Mouse (Mus musculus): Measurements from ENCODE around the gene Tex28.
"Not testable (repeated sequence)": the region's sequence is repeated elsewhere in the genome, so short reads cannot be mapped to it uniquely, and the experiment has no call there.

The Tex28 gene

DNA sequence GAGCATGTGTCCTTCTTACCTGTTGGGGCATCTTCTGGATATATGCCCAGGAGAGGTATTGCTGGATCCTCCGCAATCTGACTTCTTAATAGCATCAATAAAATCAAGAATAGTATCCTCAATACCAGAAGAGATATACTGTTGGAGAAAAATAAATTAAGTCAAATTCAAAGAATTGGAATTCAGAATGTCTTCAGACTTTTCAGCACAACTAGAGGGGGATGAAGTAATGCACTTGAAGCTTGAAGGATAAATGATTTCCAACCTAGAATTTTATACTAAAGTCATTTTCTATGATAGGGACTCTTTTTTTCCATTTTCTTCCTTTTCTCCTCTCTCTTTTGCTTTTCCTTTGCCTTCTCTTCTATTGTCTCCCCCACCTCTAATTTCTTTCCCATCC lies at the start of gene Tex28:
Gene Tex28 (minus strand): TSS at position 101 of the 400 bp plus-strand sequence.
- no peak for DNase-seq (ENCODE audit: low read depth, low spot score)

DNA sequence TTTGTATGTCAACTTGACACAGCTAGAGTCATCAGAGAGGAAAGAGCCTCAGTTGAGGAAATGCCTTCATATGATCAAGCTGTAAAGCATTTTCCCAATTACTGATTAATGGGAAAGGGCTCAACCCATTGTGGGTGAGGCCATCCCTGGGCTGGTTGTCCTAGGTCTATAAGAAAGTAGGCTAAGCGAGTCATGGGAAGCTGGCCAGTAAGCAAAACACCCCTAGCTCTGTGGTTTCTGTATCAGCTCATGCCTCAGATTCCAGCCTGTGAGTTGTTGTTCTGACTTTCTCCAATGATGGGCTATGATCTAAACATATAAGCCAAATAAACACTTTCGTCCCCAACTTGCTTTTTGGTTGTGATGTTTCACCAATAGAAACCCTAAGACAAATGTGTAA lies 35.9 kb upstream of the Tex28 start:
- DNase-seq (ENCODE audit: low read depth, low spot score): no peak

DNA sequence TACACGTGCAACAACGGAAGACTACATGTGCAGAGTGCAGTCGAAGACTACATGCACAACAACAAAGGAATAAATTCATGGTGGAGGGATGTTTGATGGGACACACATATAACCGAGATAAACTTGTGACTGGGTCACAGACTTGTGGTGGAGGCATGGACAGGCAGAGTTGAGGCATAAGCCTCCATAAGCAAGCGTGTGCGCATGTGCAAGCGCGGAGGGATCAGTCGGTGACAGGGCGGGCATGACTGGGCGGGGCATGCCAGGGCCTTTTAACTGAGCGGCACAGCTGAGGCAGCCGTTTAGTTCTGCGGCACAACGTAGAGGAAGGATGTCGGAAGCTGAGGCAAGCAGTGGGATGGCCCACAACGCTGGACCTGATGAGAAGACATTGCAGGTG lies 9.3 kb upstream of the Tex28 start, which contains the start of gene Tktl1:
Gene Tktl1 (plus strand): TSS at position 301 of the 400 bp plus-strand sequence.
- DNase-seq (ENCODE audit: low read depth, low spot score): no peak

DNA sequence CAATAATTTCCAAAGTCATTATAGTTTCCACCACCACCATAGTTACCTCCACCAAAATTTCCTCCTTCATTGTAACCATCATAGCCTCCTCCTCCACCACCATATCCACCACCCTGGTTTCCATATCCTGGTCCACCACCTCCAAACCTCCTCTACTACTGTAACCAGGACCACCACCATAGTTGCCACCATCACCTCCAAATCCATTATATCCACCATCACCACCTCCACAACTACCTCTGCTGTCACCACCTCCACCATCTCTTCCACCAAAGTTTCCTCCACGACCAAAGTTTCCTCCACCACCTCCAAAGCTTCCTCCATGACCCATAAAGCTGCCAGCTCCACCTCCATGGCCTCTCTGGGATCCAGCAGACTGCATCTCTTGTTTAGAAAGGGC lies 32.4 kb downstream of the Tex28 start, which contains the start of gene Mecp2:
Gene Mecp2 (minus strand): TSS at position 101 of the 400 bp plus-strand sequence.
- DNase-seq (ENCODE audit: low read depth, low spot score): not testable (repeated sequence)

DNA sequence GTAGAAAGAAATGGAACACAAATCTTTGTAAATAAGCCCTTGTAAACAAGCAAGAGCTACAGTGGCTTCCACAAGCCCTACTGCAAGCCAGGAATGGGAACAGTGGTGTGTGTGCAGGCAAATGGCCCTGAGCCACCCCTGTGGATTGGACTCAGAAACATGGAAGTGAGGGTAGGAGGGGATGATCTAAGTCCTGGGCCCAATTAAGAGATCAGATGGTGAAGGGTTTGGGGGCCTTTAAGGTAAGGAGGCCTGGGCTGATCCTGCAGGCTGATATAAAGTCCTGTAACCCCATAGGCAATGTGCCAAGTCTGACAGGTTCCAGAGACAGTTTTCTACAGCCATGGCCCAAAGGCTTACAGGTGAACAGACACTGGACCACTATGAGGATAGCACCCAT lies 40.5 kb downstream of the Tex28 start, which contains the start of gene Opn1mw:
Gene Opn1mw (plus strand): TSS at position 301 of the 400 bp plus-strand sequence.
- no peak for DNase-seq (ENCODE audit: low read depth, low spot score)

DNA sequence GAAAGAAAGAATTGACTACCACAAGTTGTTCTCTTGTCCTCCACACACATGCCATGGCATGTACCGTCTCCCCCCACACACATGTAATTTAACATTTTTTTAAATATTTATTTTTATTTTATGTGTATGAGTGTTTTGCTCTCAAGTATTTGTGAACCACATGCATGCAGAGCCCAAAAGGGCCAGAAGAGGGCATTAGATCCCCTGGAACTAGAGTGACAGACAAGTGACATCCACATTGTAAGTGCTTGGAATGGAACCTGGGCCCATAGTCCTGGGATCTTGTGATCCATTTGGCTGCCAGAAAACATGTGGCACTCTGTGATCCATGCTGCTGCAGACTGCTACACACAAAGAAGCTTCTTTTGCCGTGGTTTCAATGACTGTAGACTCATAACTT lies 42.7 kb downstream of the Tex28 start:
- peak; percentile 37 for DNase-seq (ENCODE audit: low read depth, low spot score)

DNA sequence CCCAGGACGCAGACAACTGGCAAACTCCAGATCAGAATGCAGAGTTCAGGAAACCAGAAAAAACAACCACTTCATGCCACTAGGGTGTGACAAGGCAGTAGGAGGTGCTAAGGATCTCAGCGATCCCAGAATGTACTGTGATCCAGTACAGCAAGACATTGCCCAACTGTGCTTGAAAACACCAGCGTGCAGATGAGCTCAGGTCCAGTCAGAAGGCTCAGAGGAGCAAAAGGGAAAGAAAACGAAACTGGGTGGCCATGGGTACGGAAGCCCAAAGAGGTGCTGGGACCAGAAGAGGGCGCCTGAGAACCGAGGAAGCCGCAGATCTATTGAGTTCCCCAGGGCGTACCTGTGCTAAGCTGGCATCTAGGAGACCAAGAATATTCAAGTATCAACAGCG lies 52.1 kb downstream of the Tex28 start:
- DNase-seq (ENCODE audit: low read depth, low spot score): peak; percentile 71

DNA sequence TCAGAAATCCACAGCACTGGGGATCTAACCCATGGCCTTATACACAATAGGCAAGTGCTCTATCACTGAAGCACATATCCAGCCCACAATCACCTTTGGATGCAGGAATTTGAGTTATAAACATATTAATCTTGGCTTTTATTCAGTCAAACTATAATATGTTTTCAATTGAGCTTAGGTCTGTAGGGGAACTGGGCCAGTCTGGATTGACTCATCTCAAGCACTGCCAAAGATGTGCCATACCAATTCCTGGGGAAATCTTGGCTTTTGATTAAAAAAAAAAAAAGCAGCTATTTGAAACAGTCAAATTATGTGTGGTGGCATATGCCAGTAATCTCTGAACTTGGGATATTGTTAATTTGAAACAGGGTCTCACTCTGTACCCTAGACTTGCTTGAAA lies 53.6 kb downstream of the Tex28 start:
- DNase-seq (ENCODE audit: low read depth, low spot score): no peak

DNA sequence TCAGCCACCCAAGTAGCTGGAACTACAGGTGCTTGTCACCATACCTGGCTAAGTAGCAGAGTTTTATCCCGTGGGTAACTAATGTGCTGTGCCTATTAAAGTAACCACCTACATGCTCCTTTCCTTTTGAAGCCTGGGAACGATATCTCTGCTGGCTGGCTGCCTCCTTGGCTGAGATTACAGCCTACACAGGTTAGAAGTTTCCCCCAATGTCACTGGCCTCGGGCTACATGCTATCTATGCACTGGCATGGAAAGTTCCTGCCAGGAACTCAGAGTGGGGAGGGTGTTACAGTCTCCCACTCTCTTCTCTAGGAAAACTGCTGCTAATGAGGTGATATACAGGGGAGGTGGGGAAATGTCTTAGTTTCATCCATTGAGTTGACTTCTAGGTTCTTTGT lies 58.9 kb downstream of the Tex28 start:
- no peak for DNase-seq (ENCODE audit: low read depth, low spot score)

DNA sequence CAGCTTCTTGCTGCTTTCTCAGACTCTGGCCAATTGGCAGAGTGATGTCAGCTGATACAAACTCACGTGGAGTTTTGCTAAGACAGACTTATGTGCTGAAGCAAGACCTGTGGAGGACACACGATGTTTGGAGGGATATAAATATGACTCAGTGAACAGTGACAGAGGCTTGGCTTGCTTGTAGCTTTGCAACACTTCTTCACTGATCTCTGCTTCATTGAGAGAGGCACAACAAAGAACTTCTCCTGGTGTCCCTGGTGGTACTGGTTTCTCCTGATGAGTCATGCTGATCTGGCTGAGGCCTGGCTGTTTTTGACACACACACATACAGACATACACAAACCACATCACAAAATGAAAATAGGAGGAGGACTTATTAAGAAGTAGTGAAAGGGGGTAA lies 61.7 kb downstream of the Tex28 start:
- no peak for DNase-seq (ENCODE audit: low read depth, low spot score)

DNA sequence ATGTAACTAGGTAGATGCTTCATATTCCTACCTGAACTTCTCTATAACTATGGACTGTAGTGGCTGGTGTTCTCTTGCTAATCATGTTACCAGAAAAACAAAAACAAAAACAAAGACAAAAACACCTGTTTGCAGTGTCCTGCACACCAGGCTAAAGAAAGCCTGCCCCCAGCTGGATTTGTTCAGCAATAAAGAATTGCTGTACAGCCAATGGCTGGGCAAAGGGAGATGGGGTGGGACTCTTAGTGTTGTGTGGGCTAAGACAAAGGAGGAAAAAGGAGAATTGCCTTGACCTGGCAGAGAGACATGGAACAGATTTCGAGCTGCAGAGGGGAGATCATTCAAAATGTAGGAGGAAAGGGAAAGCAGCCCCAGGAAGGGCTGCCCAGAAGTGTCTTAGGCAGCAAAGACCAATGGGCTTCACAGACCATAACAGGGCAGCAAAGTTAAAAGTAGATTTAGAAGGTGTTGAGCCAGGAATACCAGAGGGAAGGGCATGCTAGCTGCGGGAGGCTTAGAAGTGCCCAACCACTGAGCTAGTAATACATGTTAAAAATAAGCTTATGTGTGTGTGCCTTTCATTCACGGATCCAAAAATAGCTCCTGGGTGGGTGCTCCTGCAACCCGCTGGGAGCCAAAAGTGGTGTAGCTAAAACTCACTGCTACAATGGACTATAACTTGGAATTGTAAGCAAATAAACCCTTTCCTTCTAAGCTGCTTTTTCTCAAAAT lies 64.0 kb downstream of the Tex28 start:
- DNase-seq (ENCODE audit: low read depth, low spot score): no peak

All from CD4-positive helper T cell, adult 2 months (primary cell).